Mouse (Mus musculus): ENCODE measurements at regions not wholly inside any gene's neighbourhood (a gene's known extent, or its start where the extent isn't known, plus 50 kb on each side); places are given as distances from the start of the nearest gene placed in this dataset.

DNA sequence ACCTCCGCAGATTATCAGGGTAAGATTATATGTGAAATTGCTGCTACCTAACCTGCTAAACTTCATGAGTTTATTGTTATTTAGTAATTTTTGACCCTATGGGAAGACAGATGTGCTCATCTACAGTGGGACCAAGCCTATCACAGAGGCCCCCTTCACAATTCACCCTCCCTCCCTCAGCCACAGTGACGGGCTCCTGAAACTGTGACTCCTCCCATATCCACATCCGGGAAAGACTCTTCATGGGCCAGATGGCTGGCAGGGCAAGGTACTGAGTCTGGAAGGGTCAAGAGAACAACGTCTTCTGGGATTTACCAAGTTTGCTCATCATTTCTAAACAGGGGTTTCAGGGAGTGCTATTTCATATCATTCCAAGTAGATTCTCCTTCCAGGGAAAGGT, 84.1 kb upstream of the Irs2 start:
- no peak for DNase-seq (ENCODE audit: low spot score)

DNA sequence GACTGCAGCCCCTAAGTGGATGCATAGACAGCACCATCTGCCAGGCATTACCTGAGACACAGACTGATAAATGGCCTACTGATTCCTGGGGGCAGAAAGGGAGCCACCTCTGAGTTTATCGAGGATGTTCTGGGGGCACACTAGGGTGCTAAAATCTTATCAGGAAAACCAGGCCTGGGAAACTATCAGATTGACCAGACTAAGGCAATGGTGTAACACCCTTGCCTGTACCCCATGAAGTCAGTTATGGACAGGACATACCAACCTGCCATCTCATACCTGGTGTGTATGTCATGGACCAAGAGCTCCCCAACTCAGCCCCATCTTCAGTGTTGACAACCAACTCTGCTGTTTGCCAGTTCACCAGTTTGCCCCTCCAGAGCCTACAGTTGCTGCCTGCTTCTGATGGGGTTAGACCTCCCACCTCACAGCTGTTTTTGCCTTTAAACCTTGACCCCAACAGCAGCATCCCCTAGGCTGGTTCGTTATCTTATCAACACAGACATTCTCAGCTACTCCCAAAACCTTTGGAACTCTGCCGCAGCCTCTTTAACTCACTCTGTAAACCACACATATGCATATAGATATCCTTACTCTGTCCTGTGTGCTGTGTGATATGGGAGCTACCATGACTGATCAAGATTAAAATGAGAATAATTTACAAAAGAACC, 83.6 kb upstream of the Irs2 start:
- DNase-seq (ENCODE audit: low spot score) = no peak

- DNase-seq (ENCODE audit: low spot score) = no peak
These were observed 80.8 kb upstream of the Irs2 start for GRCm38 (mm10) chr8:11088946-11089665.

DNA sequence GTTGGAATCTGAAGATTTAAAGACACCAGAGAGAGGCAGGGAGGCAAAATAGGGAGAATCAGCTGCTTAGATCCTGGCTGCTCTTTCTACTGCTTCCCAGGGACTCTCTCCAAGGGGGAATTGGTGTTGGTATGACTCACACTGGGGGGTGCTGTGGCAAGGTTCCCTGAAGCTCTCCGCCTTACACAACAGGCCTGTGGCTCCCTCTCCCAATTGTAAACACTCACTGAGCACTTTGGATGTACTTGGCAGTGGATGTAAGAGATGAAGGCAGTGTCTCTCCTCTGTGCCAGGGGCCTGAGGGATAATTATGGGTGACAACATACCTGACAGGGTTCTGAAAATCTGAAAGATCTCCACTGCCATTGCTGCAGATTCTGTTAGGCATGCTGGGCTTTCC, 77.0 kb upstream of the Irs2 start:
- peak; percentile 66 for DNase-seq (ENCODE audit: low spot score)

DNA sequence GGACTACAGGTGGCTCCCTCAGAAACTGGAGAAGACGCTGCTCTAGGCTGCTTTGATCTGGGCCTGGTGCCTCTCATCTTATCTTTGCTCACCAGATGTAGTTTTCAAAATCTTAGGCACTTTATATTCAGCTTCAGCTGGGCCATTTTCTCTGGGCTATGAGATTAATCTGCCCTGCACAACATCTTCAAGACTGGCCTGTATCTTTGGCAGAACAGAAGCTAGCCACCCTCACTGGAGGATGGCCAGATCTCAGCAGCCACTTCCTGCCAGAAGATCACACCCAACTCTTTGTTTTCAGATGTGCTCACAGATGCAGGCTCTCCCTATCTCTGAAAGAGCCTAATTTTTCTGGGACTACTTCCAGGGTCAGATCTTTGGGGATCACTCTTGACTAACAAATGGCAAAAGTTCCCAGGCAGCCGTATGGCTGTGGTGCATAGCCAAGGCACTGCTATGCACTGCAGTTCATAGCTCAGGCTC, 75.8 kb upstream of the Irs2 start:
- peak; percentile 88 for DNase-seq (ENCODE audit: low spot score)

DNA sequence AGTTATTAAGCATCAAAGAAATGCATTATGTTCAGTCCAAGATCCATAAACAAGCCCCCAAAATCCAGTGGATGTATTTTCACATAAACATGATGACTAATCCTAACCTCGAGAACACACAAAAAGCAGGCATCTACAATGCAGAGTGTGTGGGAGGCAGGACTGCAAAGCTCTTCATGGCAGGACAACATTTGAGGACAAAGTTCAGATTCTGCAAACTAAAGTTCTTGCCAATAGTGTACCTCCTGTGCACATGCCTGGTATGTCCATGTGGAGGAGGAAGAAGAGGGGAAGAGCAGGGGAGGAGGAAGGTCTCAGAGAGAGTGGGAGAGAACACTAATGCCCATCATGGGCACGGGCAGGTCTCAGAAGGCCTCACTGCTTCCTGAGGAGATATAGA, 72.6 kb upstream of the Irs2 start:
- no peak for DNase-seq (ENCODE audit: low spot score)

GRCm38 (mm10) chr8:11079805-11080204, 71.5 kb upstream of the Irs2 start:
- DNase-seq (ENCODE audit: low spot score) = no peak

- DNase-seq (ENCODE audit: low spot score) = no peak
These were observed 68.9 kb upstream of the Irs2 start for GRCm38 (mm10) chr8:11077138-11077537.

GRCm38 (mm10) chr8:11071162-11071561, 62.9 kb upstream of the Irs2 start:
- no peak for DNase-seq (ENCODE audit: low spot score)

GRCm38 (mm10) chr8:11067450-11067849, 59.2 kb upstream of the Irs2 start:
- no peak for DNase-seq (ENCODE audit: low spot score)

DNA sequence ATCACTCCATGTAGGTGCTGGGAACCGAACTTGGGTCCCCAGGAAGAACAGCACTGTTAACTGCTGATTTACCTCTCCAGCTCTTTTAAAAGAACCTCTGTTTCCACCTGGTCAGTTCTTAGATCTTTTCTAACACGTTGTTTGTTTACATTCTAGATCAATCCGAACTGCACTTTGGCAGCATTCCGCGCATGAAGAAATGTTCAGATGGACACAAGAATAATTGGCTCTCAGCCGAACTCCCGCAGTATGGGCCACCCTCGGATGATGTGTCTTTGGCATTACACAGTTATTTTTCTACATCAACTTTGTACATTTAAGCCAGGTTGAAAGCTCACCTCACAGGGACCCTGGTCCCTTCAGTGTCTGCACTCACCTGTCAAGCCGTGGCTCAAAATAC, 57.7 kb upstream of the Irs2 start:
- DNase-seq (ENCODE audit: low spot score) = no peak

DNA sequence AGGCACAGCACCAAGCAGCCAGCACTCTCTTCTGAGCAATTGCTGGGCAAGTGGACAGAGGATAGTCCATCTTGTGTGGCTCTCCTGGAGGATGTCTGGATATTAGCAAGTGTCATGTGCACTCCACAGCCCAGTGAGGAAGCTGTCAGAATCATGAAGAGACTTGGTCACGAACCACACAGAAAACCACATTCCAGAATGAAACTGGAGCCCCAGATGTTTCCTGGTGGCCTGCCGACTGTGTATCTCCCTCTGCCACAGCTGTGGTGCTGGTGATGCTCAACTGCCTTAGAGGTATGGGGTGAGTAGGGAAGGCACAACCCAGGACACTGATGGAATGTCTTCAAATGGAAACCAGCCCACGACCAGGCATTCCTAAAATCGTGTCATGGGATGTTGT, 57.0 kb upstream of the Irs2 start:
- no peak for DNase-seq (ENCODE audit: low spot score)

DNA sequence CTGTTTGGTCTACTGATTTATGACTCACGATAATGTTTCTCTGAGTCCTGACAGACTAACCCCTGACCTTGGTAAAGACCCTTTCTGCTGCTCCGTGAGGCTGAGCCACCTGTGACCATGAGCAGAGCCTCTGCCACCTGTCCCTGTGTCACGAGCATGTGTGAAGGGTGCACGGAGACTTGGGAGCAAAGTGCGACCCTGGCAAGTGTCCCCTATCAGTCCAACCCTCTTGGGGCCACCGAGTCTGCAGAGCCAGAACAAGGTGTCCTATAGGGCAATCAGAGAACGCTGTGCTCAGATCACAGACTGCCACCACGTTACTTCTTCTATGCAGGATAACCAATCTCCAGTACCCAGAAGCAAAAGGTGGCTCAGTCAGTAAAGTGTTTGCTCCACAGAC, 54.8 kb upstream of the Irs2 start:
- no peak for DNase-seq (ENCODE audit: low spot score)

GRCm38 (mm10) chr8:11062348-11062946, 54.2 kb upstream of the Irs2 start:
- DNase-seq (ENCODE audit: low spot score) = no peak

- DNase-seq (ENCODE audit: low spot score) = no peak
These were observed 53.5 kb upstream of the Irs2 start for GRCm38 (mm10) chr8:11061711-11062110.

- DNase-seq (ENCODE audit: low spot score) = no peak
These were observed 52.3 kb upstream of the Irs2 start for GRCm38 (mm10) chr8:11060604-11061003.

DNA sequence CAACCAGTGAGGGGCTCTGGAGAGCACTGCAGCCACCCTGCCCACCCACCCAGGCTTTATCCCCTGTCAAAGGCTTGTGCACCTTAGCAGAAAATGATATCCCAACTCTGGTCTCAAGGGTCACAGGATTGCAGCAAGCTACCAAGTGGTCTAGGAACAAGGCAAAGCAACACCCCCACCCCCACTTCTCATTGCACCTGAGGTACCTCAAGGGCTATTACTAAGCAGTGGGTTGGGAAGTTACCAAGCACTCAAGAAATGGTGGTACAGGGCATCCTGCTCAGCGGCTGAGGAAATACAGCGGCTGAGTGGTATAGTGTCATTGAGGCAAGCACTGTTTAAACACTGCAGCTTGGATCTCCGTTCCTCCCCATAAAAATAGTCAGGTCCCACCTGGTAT, 50.1 kb upstream of the Irs2 start:
- DNase-seq (ENCODE audit: low spot score) = no peak
